Mouse (Mus musculus): ENCODE data around the gene Gpc3. TPM values are rescaled to one million over a fixed set of nuclear protein-coding genes. Genes with fewer than 3 reads are reported as not detected.

Gene Gpc3
- total and polyA plus RNA-seq, 3 experiments = not detected

- Histone ChIP-seq H3K36me3 (replicated peaks in 1 of 2; ENCODE audit: control insufficient read depth in 1 of 2, insufficient read depth in 1 of 2, low read length in 1 of 2) (no peaks in the 10 kb centered on the region), H3K4me1 (ENCODE audit: control insufficient read depth in 1 of 2, insufficient read depth in 2 of 2) (no peaks in the 10 kb centered on the region), H3K27ac (ENCODE audit: insufficient read depth, low read depth) (no peak overlapping the region), H3K27me3 (replicated peaks) (no peaks in the 10 kb centered on the region), H3K9ac (ENCODE audit: insufficient read depth, low read depth) (no peak overlapping the region), H3K4me2 (ENCODE audit: insufficient read depth, low read depth, poor library complexity, severe bottlenecking) (no peak overlapping the region), H3K79me2 (replicated peaks; ENCODE audit: control insufficient read depth, extremely low read depth, insufficient read depth, poor library complexity, severe bottlenecking) (no peaks in the 10 kb centered on the region), H3K4me3 (replicated peaks in 1 of 3; ENCODE audit: low read depth in 2 of 3, low read length in 2 of 3, poor library complexity in 1 of 3) (no peak overlapping the region), H3K9me3 (replicated peaks; ENCODE audit: low read length) (no peaks in the 10 kb centered on the region)
- TF ChIP-seq ZNF384 (IDR thresholded peaks at IDR 0.05; ENCODE audit: low read depth, low read length) = no peak
- TF ChIP-seq SMC3 (IDR thresholded peaks at IDR 0.05; ENCODE audit: low read depth, low read length) = no peak
- no peak for TF ChIP-seq CHD1 (IDR thresholded peaks at IDR 0.05; ENCODE audit: low read depth, low read length)
- no peak for TF ChIP-seq ZMIZ1 (IDR thresholded peaks at IDR 0.05; ENCODE audit: low read depth, low read length)
- no peak for TF ChIP-seq RAD21 (IDR thresholded peaks at IDR 0.05; ENCODE audit: low read depth, low read length)
- no peak for TF ChIP-seq MAFK (IDR thresholded peaks at IDR 0.05; ENCODE audit: insufficient replicate concordance, low read length)
- no peak for TF ChIP-seq KAT2A (IDR thresholded peaks at IDR 0.05; ENCODE audit: insufficient replicate concordance, low read length)
- no peak for TF ChIP-seq MEF2A (IDR thresholded peaks at IDR 0.05; ENCODE audit: borderline replicate concordance, low read depth, low read length)
- no peak for TF ChIP-seq POLR2A (IDR thresholded peaks at IDR 0.05; ENCODE audit: low read depth, low read length)
- dilution Hi-C loops (cut with MboI; ENCODE audit: extremely low pct_ligation_motif_present, extremely low pct_unique_long_range_greater_than_20kb, low sequenced_read_pairs) (no loop called here), in situ Hi-C loops (cut with MboI; ENCODE audit: low pct_ligation_motif_present, low pct_unique_long_range_greater_than_20kb, low sequenced_read_pairs) (no loop called here)
- DNase-seq (ENCODE audit: extremely low read depth) = no peak
These were observed 167.2 kb downstream of the Gpc3 start for GRCm38 (mm10) chrX:52446530-52446929.

DNA sequence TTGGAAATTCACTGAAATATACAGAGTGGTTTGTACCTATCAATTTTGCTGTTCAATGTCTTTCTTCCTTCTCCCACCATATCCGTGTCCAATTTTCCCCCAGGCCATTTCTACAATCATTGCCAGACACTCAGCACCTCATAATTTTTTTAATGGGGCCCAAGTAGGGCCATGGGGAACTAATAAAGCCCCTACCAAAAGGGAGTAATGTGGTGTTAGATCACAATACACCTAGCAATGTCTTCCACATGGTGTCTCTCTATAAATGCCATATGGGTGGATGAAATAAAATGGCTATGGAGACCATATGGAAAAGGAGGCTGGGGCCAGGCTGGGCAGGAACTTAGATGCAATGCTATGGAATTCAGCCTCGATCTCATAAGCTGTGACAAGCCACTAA is 168.8 kb downstream of the Gpc3 start:
- H3K9me3 ChIP-seq (replicated peaks; ENCODE audit: low read length) = no peaks in the 10 kb centered on the region
- dilution Hi-C loops (cut with MboI; ENCODE audit: extremely low pct_ligation_motif_present, extremely low pct_unique_long_range_greater_than_20kb, low sequenced_read_pairs) (no loop called here), in situ Hi-C loops (cut with MboI; ENCODE audit: low pct_ligation_motif_present, low pct_unique_long_range_greater_than_20kb, low sequenced_read_pairs) (no loop called here)
- no peak overlapping the region for H3K27ac ChIP-seq (ENCODE audit: insufficient read depth, low read depth)
- no peak overlapping the region for H3K4me2 ChIP-seq (ENCODE audit: insufficient read depth, low read depth, poor library complexity, severe bottlenecking)
- no peaks in the 10 kb centered on the region for H3K4me1 ChIP-seq (ENCODE audit: control insufficient read depth in 1 of 2, insufficient read depth in 2 of 2)
- H3K79me2 ChIP-seq (replicated peaks; ENCODE audit: control insufficient read depth, extremely low read depth, insufficient read depth, poor library complexity, severe bottlenecking) = no peaks in the 10 kb centered on the region
- TF ChIP-seq POLR2AphosphoS2 (IDR thresholded peaks at IDR 0.05; ENCODE audit: low read depth, low read length) = no peak
- TF ChIP-seq USF2 (conservative IDR thresholded peaks at IDR 0.05; ENCODE audit: low read depth, low read length) = no peak
- TF ChIP-seq MAX (IDR thresholded peaks at IDR 0.05; ENCODE audit: low read length) = no peak
- no peak for TF ChIP-seq IRF4 (IDR thresholded peaks at IDR 0.05; ENCODE audit: low read depth, low read length)
- no peak for DNase-seq (ENCODE audit: extremely low read depth)
- no peaks in the 10 kb centered on the region for H3K36me3 ChIP-seq (replicated peaks in 1 of 2; ENCODE audit: control insufficient read depth in 1 of 2, insufficient read depth in 1 of 2, low read length in 1 of 2)
- no peak overlapping the region for H3K4me3 ChIP-seq (replicated peaks in 1 of 3; ENCODE audit: low read depth in 2 of 3, low read length in 2 of 3, poor library complexity in 1 of 3)
- H3K27me3 ChIP-seq (replicated peaks) = no peaks in the 10 kb centered on the region
- no peak overlapping the region for H3K9ac ChIP-seq (ENCODE audit: insufficient read depth, low read depth)

DNA sequence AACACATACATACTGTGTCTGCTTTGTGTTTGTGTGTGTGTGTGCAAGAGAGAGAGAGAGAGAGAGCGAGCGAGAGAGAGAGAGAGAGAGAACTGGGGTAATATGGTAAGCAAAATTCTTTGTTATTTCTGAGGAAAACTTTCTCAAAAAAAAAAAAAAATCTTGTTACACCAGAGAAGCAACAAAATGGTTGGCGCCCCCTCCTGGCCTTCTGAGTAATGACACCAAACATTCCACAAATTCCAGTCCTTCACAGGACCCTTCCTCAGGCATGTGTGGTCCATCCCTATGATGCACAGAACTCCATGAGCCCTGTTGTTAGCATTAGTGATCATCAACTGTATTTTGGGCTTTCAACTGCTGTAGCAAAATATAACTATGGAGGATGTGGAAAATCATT is 172.0 kb downstream of the Gpc3 start:
- H3K27ac ChIP-seq (ENCODE audit: insufficient read depth, low read depth) = no peak overlapping the region
- H3K4me2 ChIP-seq (ENCODE audit: insufficient read depth, low read depth, poor library complexity, severe bottlenecking) = no peak overlapping the region
- H3K4me3 ChIP-seq (replicated peaks in 1 of 3; ENCODE audit: low read depth in 2 of 3, low read length in 2 of 3, poor library complexity in 1 of 3) = no peak overlapping the region
- H3K36me3 ChIP-seq (replicated peaks in 1 of 2; ENCODE audit: control insufficient read depth in 1 of 2, insufficient read depth in 1 of 2, low read length in 1 of 2) = no peaks in the 10 kb centered on the region
- peak; percentile 17 for DNase-seq (ENCODE audit: extremely low read depth)
- in situ Hi-C loops (cut with MboI; ENCODE audit: low pct_ligation_motif_present, low pct_unique_long_range_greater_than_20kb, low sequenced_read_pairs) = no loop called here
- H3K79me2 ChIP-seq (replicated peaks; ENCODE audit: control insufficient read depth, extremely low read depth, insufficient read depth, poor library complexity, severe bottlenecking) = no peaks in the 10 kb centered on the region
- no peaks in the 10 kb centered on the region for H3K4me1 ChIP-seq (ENCODE audit: control insufficient read depth in 1 of 2, insufficient read depth in 2 of 2)
- no peaks in the 10 kb centered on the region for H3K9me3 ChIP-seq (replicated peaks; ENCODE audit: low read length)
- TF ChIP-seq MEF2A (IDR thresholded peaks at IDR 0.05; ENCODE audit: borderline replicate concordance, low read depth, low read length) = no peak
- peak; percentile 81 for TF ChIP-seq ZNF384 (IDR thresholded peaks at IDR 0.05; ENCODE audit: low read depth, low read length)
- TF ChIP-seq E2F4 (IDR thresholded peaks at IDR 0.05; ENCODE audit: insufficient replicate concordance, low read depth, low read length) = no peak
- TF ChIP-seq TBP (conservative IDR thresholded peaks at IDR 0.05; ENCODE audit: low read depth, low read length) = no peak
- TF ChIP-seq CTCF (conservative IDR thresholded peaks at IDR 0.05 in 1 of 2, IDR thresholded peaks at IDR 0.05 in 1 of 2; ENCODE audit: low read depth in 2 of 2, low read length in 2 of 2) = peak; percentile 19 to 49; a peak in 2 of 4 replicates
- no peaks in the 10 kb centered on the region for H3K27me3 ChIP-seq (replicated peaks)
- dilution Hi-C loops (cut with MboI; ENCODE audit: extremely low pct_ligation_motif_present, extremely low pct_unique_long_range_greater_than_20kb, low sequenced_read_pairs) = no loop called here
- no peak overlapping the region for H3K9ac ChIP-seq (ENCODE audit: insufficient read depth, low read depth)

Measured in CH12.LX (cell line).